Mouse (Mus musculus): ENCODE measurements around the gene Knl1. TPM values are rescaled to one million over a fixed set of nuclear protein-coding genes. Genes with fewer than 3 reads are reported as not detected.
A peak's percentile ranks its signal among the peaks of the same experiment; 100 is the strongest.
"Not testable (repeated sequence)": the region's sequence is repeated elsewhere in the genome, so short reads cannot be mapped to it uniquely, and the experiment has no call there.

The Knl1 gene
- polyA plus RNA-seq (2015; fragmentation: Nextera tagmentation; extraction: Ambion mirVana), result 70.0 and 87.7 TPM in 2 replicates

GRCm38 (mm10) chr2:119046649-119047611 is at the start of gene Knl1:
Gene Knl1, plus strand, starts transcription at chr2:119047119.
- H3K4me1 ChIP-seq (replicated peaks), result peaks cover 32% of the 10 kb centered on the region
- peak within 1 kb of the TSS; percentile 95 for H3K9ac ChIP-seq
- H3K27me3 ChIP-seq, result no peaks in the 10 kb centered on the region
- peak; percentile 93 for DNase-seq
- H3K27ac ChIP-seq, result peak within 1 kb of the TSS; percentile 95
- under 1% methylated on average over 77 of the region's 77 CpGs for WGBS (ENCODE audit: insufficient replicate concordance)
- H3K4me2 ChIP-seq, result peak within 1 kb of the TSS; percentile 71
- peak; percentile 95 for ATAC-seq (ENCODE audit: low read depth)
- no peaks in the 10 kb centered on the region for H3K9me3 ChIP-seq (replicated peaks)
- peak within 1 kb of the TSS; percentile 94 for H3K4me3 ChIP-seq (replicated peaks)
- peaks cover 15% of the 10 kb centered on the region; the same call in 1 of the 2 replicates for H3K36me3 ChIP-seq

DNA sequence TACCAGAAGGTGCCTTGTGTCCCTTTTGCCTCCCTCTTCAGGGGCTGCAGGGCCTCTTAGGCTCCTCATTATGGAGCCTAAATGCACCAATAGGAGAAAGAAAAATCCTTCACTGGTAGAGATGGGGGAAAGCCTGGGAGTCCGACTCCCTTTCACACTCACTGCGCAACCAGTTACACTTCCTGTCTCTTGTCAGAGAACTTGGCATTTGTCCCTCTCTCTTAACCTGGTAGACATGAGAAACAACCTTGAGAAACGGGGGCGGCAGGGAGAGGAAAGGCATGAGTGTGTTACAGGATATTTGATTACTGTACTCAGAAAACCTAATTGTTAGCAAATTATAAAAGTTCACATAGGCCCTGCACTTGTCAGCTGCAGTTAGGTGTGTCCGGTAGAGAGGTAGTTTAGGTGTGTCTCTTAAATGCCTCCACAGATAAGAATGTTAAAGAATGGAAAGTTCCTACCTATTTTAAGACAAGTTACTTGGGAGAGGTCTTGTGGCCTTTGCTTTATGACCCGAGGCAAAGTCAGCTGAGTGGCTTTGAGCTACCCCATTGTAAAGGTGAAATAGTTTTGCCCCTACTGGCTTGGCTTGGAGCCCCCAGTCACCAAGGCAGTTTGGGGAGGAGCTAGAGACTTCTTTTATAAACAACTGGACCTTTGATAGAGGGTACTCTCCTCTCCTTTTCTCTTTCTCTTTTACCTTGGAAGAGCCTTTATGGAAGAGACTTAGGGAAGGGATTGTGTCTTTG is 48.6 kb upstream of the Knl1 start:
- no peak overlapping the region for H3K4me3 ChIP-seq (replicated peaks)
- WGBS (ENCODE audit: insufficient replicate concordance), result 53% methylated on average over 6 of the region's 6 CpGs
- H3K36me3 ChIP-seq, result no peaks in the 10 kb centered on the region
- no peak overlapping the region for H3K9ac ChIP-seq
- H3K9me3 ChIP-seq (replicated peaks), result no peaks in the 10 kb centered on the region
- peaks cover 55% of the 10 kb centered on the region for H3K27me3 ChIP-seq
- DNase-seq (no peak), ATAC-seq (ENCODE audit: low read depth) (no peak)
- no peak overlapping the region for H3K27ac ChIP-seq
- H3K4me2 ChIP-seq, result no peak overlapping the region
- H3K4me1 ChIP-seq (replicated peaks), result peaks cover 7% of the 10 kb centered on the region

DNA sequence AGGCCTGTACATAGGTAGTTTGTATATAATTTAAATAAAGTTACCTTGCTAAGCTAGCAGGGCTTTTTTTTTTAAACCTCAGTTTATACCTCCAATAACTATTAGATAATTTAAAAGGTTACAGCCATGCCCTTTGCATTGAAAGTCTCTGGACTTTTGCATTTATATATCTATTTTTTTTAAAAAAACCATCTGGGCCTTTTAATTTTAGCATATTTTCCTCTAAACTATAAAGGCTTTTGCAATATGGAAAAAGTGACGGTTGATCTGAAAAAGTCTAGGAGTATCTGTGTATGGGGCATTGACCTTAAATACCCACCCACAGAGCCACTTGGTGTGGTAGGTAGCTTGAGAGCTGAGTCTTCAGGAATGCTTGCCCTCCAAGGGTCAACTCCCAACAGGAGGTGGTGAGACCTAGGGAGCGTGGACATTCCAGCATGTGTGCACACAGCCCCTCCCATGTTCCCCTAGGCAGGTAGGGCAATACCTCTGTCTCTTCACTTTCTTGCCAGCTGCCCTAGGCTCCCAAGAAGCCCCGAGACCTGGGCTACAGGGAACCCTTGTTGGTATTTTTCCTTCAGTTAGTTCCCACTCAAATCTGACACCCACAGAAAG is 47.8 kb upstream of the Knl1 start:
- Histone ChIP-seq H3K27ac (no peak overlapping the region), H3K9me3 (replicated peaks) (no peaks in the 10 kb centered on the region), H3K9ac (no peak overlapping the region), H3K27me3 (peaks cover 49% of the 10 kb centered on the region), H3K4me2 (no peak overlapping the region), H3K4me1 (replicated peaks) (peaks cover 7% of the 10 kb centered on the region), H3K4me3 (replicated peaks) (no peak overlapping the region), H3K36me3 (no peaks in the 10 kb centered on the region)
- 57% methylated on average over 3 of the region's 3 CpGs for WGBS (ENCODE audit: insufficient replicate concordance)
- ATAC-seq (ENCODE audit: low read depth) (no peak), DNase-seq (no peak)

DNA sequence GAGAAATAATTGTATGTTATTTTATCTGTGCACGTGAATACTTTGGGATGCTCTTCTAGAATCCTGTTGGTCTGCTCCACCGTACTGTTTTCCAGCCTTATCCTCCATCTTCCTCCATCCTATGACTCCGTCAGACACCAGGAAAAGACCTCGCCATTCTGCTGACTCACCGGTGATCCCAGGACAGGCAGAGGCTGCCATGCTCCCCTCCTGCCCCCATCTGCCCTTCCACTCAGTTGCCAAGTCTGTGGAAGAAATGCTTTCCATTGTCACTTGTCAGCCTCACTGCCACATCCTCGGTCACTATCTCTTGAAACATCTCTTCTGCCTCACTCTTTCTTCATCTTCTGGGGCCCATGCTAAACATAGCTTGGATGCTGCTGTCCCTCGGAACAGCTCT is 40.0 kb upstream of the Knl1 start:
- no peaks in the 10 kb centered on the region for H3K27me3 ChIP-seq
- WGBS (ENCODE audit: insufficient replicate concordance), result 53% methylated on average over 7 of the region's 7 CpGs
- H3K36me3 ChIP-seq, result no peaks in the 10 kb centered on the region
- no peak for DNase-seq
- no peaks in the 10 kb centered on the region for H3K9me3 ChIP-seq (replicated peaks)
- no peaks in the 10 kb centered on the region for H3K4me1 ChIP-seq (replicated peaks)
- H3K4me3 ChIP-seq (replicated peaks), result no peak overlapping the region
- no peak overlapping the region for H3K27ac ChIP-seq
- no peak overlapping the region for H3K9ac ChIP-seq
- H3K4me2 ChIP-seq, result no peak overlapping the region
- ATAC-seq (ENCODE audit: low read depth), result no peak

DNA sequence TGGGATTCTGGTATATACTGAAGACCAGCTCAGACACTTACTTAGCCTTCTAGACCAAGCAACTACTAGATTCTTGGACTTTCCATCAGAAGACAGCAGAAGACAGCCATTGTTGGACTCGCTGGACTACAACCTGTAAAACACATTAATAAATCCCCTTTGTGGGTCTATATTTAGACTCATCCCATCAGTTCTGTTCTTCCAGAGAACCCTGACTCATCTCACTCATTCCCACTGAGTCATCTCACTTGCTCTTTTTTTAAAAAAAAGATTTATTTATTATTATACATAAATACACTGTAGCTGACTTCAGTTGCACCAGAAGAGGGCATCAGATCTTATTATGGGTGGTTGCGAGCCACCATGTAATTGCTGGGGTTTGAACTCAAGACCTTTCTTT is 37.5 kb upstream of the Knl1 start:
- DNase-seq (no peak), ATAC-seq (ENCODE audit: low read depth) (no peak)
- Histone ChIP-seq H3K9ac (no peak overlapping the region), H3K4me3 (replicated peaks) (no peak overlapping the region), H3K27ac (no peak overlapping the region), H3K27me3 (no peaks in the 10 kb centered on the region), H3K4me2 (no peak overlapping the region), H3K4me1 (replicated peaks) (no peaks in the 10 kb centered on the region), H3K9me3 (replicated peaks) (no peaks in the 10 kb centered on the region), H3K36me3 (no peaks in the 10 kb centered on the region)
- 77% methylated on average over 2 of the region's 2 CpGs for WGBS (ENCODE audit: insufficient replicate concordance)

DNA sequence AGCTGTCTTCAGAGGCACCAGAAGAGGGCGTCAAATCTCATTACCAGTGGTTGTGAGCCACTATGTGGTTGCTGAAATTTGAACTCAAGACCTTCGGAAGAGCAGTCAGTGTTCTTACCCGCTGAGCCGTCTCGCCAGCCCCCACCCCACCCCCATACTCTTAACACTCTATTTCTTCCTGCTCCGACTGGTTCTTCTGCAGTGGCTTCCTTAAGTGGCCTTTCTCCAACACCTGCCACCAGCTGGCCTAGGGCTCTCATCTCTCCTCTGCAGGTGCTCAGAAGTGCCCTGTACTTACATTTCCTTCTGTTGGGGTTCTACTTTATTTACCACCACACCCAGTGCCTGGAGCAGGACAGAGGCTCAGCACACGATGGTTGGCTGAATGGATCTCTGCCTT is 31.9 kb upstream of the Knl1 start:
- no peak for DNase-seq
- 45% methylated on average over 7 of the region's 7 CpGs for WGBS (ENCODE audit: insufficient replicate concordance)
- Histone ChIP-seq H3K4me3 (replicated peaks) (no peak overlapping the region), H3K4me1 (replicated peaks) (peaks cover 18% of the 10 kb centered on the region), H3K27me3 (no peaks in the 10 kb centered on the region), H3K36me3 (peaks cover 21% of the 10 kb centered on the region), H3K4me2 (no peak overlapping the region), H3K9me3 (replicated peaks) (peaks cover 5% of the 10 kb centered on the region), H3K9ac (no peak overlapping the region), H3K27ac (no peak overlapping the region)
- no peak for ATAC-seq (ENCODE audit: low read depth)

GRCm38 (mm10) chr2:119015604-119016180 is 31.2 kb upstream of the Knl1 start:
- H3K9me3 ChIP-seq (replicated peaks), result peaks cover 5% of the 10 kb centered on the region
- WGBS (ENCODE audit: insufficient replicate concordance), result 14% methylated on average over 12 of the region's 12 CpGs
- peaks cover 18% of the 10 kb centered on the region for H3K4me1 ChIP-seq (replicated peaks)
- no peak overlapping the region for H3K27ac ChIP-seq
- peaks cover 27% of the 10 kb centered on the region for H3K36me3 ChIP-seq
- no peak for DNase-seq
- ATAC-seq (ENCODE audit: low read depth), result no peak
- no peaks in the 10 kb centered on the region for H3K27me3 ChIP-seq
- no peak overlapping the region for H3K4me3 ChIP-seq (replicated peaks)
- H3K4me2 ChIP-seq, result peak overlapping the region; percentile 18; the same call in 1 of the 2 replicates
- H3K9ac ChIP-seq, result no peak overlapping the region

DNA sequence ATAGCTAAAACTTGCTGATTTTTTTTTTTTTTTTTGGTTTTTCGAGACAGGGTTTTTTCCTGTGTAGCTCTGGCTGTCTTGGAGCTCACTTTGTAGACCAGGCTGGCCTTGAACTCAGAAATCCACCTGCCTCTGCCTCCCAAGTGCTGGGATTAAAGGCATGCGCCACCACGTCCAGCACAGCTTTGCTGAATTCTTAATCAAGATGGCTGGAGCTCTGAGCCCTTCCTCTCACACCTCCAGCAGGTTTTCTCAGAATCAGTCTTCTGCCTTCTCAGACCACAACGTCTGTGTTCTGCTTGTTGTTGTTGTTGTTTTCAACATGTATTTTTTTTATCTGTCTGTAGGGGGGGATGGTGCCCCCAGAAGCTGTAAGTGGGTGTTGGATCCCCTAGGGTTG is 30.6 kb upstream of the Knl1 start:
- H3K4me1 ChIP-seq (replicated peaks), result peaks cover 18% of the 10 kb centered on the region
- peaks cover 32% of the 10 kb centered on the region for H3K36me3 ChIP-seq
- DNase-seq; ATAC-seq (ENCODE audit: low read depth); H3K27me3 ChIP-seq; H3K4me3 ChIP-seq (replicated peaks); H3K4me2 ChIP-seq; H3K9me3 ChIP-seq (replicated peaks); H3K9ac ChIP-seq; H3K27ac ChIP-seq: not testable (repeated sequence)
- 30% methylated on average over 4 of the region's 4 CpGs for WGBS (ENCODE audit: insufficient replicate concordance)

DNA sequence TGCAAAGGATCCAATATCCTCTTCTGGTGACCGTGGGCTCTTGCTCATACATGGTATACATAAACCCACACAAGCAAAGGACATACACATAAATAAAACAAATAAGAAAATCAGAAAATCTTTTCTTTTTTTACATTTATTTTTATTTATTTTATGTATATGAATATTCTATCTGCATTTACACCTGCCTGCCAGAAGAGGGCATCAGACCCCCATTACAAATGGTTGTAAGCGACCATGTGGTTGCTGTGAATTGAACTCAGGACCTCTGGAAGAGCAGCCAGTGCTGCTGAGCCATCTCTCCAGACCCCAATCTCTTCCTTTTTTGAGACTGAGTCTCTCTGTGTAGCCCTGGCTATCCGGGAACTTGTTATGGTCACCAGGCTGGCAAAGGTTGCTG is 29.3 kb upstream of the Knl1 start:
- WGBS (ENCODE audit: insufficient replicate concordance), result 90% methylated on average over 3 of the region's 3 CpGs
- no peak for ATAC-seq (ENCODE audit: low read depth)

GRCm38 (mm10) chr2:119018391-119019122 is 28.4 kb upstream of the Knl1 start:
- DNase-seq, result no peak
- no peak overlapping the region for H3K9ac ChIP-seq
- WGBS (ENCODE audit: insufficient replicate concordance), result 77% methylated on average over 22 of the region's 22 CpGs
- no peak overlapping the region for H3K4me2 ChIP-seq
- H3K27me3 ChIP-seq, result no peaks in the 10 kb centered on the region
- peaks cover 5% of the 10 kb centered on the region for H3K9me3 ChIP-seq (replicated peaks)
- peaks cover 21% of the 10 kb centered on the region for H3K4me1 ChIP-seq (replicated peaks)
- H3K27ac ChIP-seq, result no peak overlapping the region
- peaks cover 53% of the 10 kb centered on the region for H3K36me3 ChIP-seq
- no peak for ATAC-seq (ENCODE audit: low read depth)
- no peak overlapping the region for H3K4me3 ChIP-seq (replicated peaks)

More for the DNA sequence above, 29.3 kb upstream of the Knl1 start:
- no peaks in the 10 kb centered on the region for H3K27me3 ChIP-seq
- H3K4me1 ChIP-seq (replicated peaks), result peaks cover 18% of the 10 kb centered on the region
- no peak overlapping the region for H3K27ac ChIP-seq
- DNase-seq, result no peak
- peaks cover 5% of the 10 kb centered on the region for H3K9me3 ChIP-seq (replicated peaks)
- peaks cover 46% of the 10 kb centered on the region for H3K36me3 ChIP-seq
- no peak overlapping the region for H3K9ac ChIP-seq
- H3K4me2 ChIP-seq, result no peak overlapping the region
- no peak overlapping the region for H3K4me3 ChIP-seq (replicated peaks)

All from liver, embryonic 13.5 days (tissue).